Mouse (Mus musculus) layer of hippocampus, adult 8-10 months (tissue): ENCODE measurements around the gene Pik3c2b. TPM values are rescaled to one million over a fixed set of nuclear protein-coding genes. Genes with fewer than 3 reads are reported as not detected.
A peak's percentile ranks its signal among the peaks of the same experiment; 100 is the strongest.

ENCODE experiments used
- DNase-seq, 2 experiments: peaks; one replicate each; pipeline ENCODE4 v3.0.0; 2022; ENCODE audit warnings: low spot score in 2 of 2
- total RNA-seq, 4 experiments: library from RNA; stranded (reverse); gene quantifications; 2 replicates each; pipeline ENCODE4 v1.2.4; 2022

Pik3c2b gene
- total RNA-seq, 4 experiments from 2014 or later = 15.9 to 17.6 (median 16.4) TPM

DNA sequence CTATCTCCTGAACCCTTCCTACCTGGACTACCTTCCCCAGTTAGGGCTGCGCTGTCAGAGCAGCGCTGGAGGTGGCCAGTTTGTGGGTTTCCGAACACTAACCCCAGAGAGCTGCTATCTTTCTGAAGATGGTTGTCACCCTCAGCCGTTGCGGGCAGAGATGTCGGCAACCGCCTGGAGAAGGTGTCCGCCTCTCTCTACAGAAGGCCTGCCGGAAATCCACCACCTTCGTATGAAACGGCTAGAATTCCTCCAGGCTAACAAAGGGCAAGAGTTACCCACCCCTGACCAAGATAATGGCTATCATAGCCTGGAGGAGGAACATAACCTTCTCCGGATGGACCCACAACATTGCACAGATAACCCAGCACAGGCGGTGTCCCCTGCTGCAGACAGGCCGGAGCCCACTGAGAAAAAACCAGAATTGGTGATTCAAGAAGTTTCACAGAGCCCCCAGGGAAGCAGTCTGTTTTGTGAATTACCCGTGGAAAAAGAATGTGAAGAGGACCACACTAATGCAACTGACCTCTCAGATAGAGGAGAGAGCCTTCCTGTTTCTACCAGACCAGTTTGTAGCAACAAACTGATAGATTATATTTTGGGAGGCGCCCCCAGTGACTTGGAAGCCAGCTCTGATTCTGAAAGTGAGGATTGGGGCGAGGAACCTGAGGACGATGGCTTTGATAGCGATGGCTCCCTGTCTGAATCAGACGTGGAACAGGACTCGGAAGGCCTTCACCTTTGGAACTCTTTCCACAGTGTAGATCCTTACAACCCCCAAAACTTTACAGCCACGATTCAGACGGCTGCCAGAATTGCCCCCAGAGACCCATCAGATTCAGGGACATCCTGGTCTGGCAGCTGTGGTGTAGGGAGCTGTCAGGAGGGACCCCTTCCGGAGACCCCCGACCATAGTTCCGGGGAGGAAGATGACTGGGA lies 87.2 kb downstream of the Pik3c2b start:
- DNase-seq = no peak

DNA sequence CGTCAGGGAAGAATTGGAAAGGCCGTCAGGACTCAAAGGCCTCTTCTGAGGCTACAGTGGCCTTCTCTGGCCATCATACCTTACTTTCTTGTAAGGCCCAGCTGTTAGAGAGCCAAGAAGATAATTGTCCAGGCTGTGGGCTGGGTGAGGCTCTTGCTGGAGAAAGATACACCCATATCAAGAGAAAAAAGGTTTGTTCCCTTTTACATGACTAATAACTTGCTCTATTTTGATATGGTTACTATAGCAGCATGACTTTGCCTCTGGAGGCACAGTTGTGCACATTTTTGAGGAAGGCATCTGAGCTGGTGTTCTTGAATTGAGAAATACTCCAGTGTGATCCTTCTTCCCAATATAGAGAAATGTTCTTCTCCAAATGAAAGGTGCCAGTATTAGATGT lies 88.0 kb downstream of the Pik3c2b start:
- no peak for DNase-seq

DNA sequence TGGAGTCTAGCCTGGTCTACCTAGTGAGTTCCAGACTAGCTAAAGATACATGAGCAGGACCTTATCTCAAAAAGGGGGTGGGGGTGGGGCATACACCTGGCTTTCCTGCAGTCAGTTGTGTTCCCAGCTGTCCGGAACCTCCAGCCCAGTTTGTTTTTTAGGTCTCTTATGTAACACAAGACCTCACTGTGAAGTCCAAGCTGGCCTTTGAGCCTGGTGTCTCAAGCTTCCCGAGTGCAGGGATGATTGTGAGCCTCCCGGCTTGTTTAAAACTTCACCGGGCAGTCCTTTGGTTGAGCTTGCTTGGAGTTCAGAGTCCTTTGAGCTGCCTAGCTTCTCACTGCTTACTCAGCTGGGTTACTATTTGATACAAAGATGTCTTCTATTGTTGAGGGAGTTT lies 88.6 kb downstream of the Pik3c2b start:
- no peak for DNase-seq

DNA sequence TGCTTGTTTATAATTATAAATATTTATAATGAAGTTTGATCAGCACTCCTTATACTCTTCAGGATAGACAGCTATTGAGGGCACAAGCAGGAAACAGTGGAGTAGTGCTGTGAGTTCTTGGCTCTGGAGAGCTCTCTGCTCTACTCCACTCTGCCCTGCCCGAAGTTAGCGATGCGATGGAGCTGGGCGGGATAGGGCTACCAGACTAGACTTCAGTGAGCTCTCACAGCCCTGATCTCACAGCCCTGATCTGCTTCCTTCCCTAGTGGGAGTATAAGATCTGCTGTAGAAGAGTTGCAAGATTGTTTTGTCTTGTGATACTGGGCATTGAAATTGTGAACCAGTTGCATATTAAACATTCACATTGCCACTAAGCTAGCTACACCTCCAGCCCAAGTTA lies 89.4 kb downstream of the Pik3c2b start:
- no peak for DNase-seq

DNA sequence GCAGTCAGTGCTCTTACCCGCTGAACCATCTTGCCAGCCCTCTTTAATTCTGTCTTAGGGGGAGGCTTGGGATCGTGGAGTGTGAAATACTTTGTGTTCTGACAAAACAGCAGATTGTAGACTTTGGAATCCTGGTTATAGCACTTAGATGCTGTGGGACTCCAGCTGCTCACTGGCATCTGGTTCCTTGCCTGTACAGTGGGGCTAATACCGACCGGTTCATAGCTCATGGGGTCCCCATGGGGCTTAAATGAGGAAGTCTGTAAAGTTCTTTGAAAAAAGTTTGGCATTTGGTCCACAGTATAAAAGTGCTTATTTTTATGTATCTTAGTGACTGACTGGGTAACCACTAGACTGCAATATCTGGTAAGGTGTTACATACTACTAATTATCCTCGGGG lies 90.3 kb downstream of the Pik3c2b start:
- no peak for DNase-seq

DNA sequence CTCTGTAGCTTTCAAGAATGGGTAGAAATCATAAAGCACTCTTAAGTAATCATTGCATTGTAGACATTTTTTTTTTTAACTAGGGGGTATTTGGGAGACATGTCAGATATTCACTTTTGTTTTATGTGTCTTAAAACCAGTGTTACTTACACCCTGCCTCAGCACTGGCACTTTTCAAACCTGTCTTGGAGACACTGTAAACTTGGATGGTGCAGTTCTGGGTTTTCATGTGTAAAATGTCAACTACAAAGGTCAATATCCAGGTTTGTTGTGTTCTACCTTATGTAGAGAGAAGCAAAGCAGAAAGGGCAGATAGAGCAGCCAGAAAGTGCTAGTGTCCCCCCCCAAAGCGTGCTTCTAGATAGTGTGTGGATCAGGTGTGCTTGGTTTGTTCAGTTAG lies 92.9 kb downstream of the Pik3c2b start:
- DNase-seq = no peak

DNA sequence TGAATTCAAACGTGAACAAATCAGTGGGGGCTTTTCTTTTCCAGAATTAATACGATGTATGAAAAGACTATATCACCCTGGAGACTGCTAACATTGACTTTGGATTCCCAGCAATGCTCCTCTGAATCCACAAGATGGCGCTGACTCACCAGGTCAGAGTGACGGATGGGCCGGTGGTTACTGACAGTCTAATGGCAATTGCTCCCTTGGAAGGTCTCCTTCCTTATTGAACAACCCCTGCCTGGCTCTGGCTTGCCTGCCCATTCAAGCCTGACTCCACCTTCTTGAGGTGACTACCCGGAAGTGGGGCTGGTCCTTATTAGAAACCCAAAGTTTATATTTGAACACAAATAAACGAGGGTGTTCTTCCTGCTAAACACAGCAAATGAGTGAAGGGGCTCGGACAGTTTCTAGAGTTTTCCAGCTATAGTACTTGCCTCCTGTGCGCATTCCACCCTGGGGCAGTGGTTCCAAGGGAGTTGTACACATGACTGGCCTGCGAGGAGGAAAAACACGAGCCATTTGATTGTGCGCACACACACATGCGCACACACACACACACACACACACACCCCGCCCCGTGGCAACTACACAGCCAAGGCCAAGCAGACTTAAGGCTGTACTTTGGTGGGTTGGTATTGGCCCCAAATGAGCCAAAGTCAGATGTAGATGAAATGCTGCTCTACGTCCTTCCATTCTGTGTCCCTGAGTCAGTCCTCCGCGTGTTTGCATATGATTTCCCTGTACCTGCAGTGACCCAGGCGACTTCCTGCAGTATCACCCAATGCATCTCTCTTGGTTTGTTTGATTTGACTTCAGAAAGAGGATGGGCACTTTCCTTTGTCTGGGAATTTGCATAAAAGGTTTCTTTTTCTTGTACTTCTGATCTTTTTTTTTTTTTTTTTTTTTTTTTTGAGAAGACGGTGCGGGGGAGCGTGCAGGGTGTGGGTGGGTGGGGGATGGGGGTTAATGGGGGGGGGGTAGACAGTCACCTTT lies 100.8 kb downstream of the Pik3c2b start:
- peak; percentile 35 to 52 for DNase-seq

DNA sequence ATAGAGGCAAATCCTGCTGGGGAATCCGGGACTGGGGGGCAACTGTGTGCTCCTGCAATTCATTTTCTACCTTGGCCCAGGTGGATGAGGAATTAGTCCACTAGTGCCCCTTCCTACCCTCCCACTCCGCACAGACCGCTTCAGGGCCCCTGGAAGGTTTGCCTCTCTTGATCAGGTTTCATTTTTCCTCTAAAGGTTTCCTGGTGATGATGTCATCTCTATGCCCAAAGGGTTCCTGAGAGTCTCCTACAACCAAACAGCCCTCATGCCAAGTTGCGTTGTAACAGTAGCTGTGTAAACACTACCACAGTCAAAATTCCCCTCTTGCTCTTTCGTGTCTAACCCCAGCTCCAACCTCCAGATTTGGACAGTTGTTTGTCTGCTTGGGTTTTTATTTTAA lies 101.9 kb downstream of the Pik3c2b start:
- DNase-seq = no peak

DNA sequence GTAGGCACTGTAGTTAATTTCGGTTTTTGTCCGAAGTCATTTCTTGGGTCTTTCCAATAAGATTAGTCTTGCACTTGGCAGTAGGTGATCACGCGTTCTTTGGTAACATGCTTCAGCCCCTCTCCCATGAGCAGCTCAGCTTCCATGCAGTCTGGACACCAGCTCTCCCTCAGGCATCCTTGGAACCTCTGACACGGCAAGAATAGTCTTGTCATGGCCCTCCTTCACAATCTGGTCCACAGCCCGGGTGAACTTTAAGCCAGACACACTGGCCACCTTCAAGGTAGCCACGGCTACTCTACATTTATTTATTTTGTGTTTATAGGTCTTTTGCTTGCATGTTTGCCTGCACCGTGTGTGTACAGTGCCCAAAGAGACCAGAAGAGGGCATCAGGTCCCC lies 102.7 kb downstream of the Pik3c2b start:
- no peak for DNase-seq

DNA sequence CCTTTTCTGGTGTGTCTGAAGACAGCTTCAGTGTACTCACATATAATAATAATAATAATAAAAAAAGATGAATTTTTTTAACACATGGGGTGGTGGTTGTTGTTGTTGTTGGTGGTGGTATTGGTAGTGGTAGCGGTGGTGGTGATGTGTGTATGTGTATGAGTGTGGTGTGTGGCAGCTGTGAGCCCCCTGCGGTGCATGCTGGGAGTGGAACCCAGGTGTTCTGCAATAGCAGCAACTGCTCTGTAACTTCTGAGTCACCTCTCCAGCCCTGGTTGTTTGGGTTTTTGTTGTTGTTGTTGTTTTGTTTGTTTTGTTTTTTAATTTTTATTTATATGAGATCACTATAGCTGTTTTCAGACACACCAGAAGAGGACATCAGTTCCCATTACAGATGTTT lies 105.1 kb downstream of the Pik3c2b start:
- no peak for DNase-seq

DNA sequence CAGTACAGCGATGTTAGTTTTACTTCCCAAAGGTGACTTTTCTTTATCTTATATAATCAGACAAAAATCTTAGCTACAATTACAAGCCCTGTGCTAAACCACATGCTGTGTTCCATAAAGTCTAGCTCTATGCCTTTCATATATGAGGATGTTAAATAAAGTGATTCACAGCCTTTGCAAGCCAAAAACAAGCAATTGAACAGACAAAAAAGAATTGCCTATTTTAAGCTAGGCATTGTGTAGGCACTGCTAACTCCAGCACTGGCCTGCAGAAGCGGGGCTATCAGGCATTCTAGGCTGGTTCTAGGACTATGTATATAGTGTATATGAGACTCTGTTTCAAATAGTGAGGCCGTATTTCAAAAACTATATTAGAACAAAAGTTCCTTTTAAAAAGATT lies 106.7 kb downstream of the Pik3c2b start:
- no peak for DNase-seq

DNA sequence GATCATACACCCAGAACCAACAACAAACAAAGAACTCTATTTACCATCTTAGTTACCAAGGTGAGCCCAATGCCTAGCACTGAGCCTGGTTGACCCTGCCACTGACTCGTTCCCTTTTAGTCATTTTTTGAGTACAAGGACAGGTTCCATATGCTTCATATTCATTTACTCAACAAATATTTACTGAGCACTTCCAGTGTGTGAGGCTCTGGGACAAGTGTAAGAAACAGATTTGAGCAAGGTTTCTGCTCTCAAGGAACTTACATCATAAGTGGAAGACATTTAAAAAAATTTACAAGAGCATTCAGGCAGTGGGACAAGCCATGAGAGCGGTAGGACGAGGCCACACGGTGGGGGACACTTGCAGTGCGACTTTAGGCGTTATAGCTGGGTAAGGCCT lies 109.8 kb downstream of the Pik3c2b start:
- DNase-seq = no peak

Other genes with a start within 250 kb of the Pik3c2b start
- gene Lrrn2, start 165.4 kb upstream of the Pik3c2b start, total RNA-seq = 100 to 1,000 TPM; 182 to 196 (median 188) TPM
- gene Mdm4, start 15.1 kb upstream of the Pik3c2b start, total RNA-seq = 100 to 1,000 TPM in 1 of 4 experiments, 10 to 100 TPM in 3; 86.9 to 117 (median 95.4) TPM
- gene Ppp1r15b, start 85.5 kb downstream of the Pik3c2b start, total RNA-seq = 10 to 100 TPM; 39.6 to 47.7 (median 43.0) TPM
- gene Plekha6, start 118.5 kb downstream of the Pik3c2b start, total RNA-seq = 10 to 100 TPM; 61.6 to 69.8 (median 62.7) TPM